ENCODE assay signal across 16 mouse cellular contexts in genomic region chr1:83631394-83631793, GRCm38 (mm10).
DNase-seq lines count a peak whose midpoint lies in the region; ATAC-seq and TF ChIP-seq lines count a peak whose summit lies in the region.
"Had no signal": no experiment of that assay in that cellular context is flagged by ENCODE, and none has a peak within 500 bp of the region (broad histone marks: within the 10 kb centered on the region; RNA-seq: fewer than 3 reads in every experiment).

No protein-coding gene starts in this region.

- H3K27ac ChIP-seq in layer of hippocampus, adult 2 months, result peak overlapping the region; percentile 82
- 0 out of 2 replicates have a peak overlapping the region, but pooled peaks have one; percentile 34 for H3K27ac ChIP-seq in forebrain, embryonic 14.5 days (ENCODE audit: low read depth, low read length)
- 0 out of 2 replicates have a peak overlapping the region, but pooled peaks have one; percentile 48 for H3K27ac ChIP-seq in hindbrain, embryonic 14.5 days
- H3K27ac ChIP-seq in neural tube, embryonic 13.5 days (replicated peaks), result peak overlapping the region; percentile 42; the same call in 1 of the 2 replicates
- no peak overlapping the region for H3K27ac ChIP-seq in liver, embryonic 11.5 days (ENCODE audit: low read depth, low read length)
- H3K27ac ChIP-seq: kidney, postnatal 0 days; left cerebral cortex, adult 2 months; liver, embryonic 13.5 days; lung, embryonic 15.5 days; stomach, embryonic 15.5 days had no signal

- no peaks in the 10 kb centered on the region for H3K36me3 ChIP-seq in forebrain, embryonic 14.5 days (ENCODE audit: control insufficient read depth, insufficient read depth, low read length)
- H3K36me3 ChIP-seq in hindbrain, embryonic 14.5 days (replicated peaks; ENCODE audit: control insufficient read depth, insufficient read depth), result no peaks in the 10 kb centered on the region
- no peaks in the 10 kb centered on the region for H3K36me3 ChIP-seq in neural tube, embryonic 13.5 days
- H3K36me3 ChIP-seq in liver, embryonic 11.5 days (ENCODE audit: control insufficient read depth, insufficient read depth, low read length), result no peaks in the 10 kb centered on the region
- H3K36me3 ChIP-seq: liver, embryonic 13.5 days; lung, embryonic 15.5 days; stomach, embryonic 15.5 days had no signal

- peak overlapping the region; percentile 1; the same call in 1 of the 2 replicates for H3K4me3 ChIP-seq in layer of hippocampus, adult 2 months
- H3K4me3 ChIP-seq in forebrain, embryonic 14.5 days (ENCODE audit: low read depth, low read length), result no peak overlapping the region
- H3K4me3 ChIP-seq in hindbrain, embryonic 14.5 days (replicated peaks; ENCODE audit: low read length), result no peak overlapping the region
- no peak overlapping the region for H3K4me3 ChIP-seq in neural tube, embryonic 13.5 days
- no peak overlapping the region for H3K4me3 ChIP-seq in liver, embryonic 11.5 days (ENCODE audit: low read depth, low read length)
- H3K4me3 ChIP-seq: erythroblast, embryonic 14.5 days; left cerebral cortex, adult 2 months; liver, embryonic 13.5 days; lung, embryonic 15.5 days; stomach, embryonic 15.5 days had no signal

- no peaks in the 10 kb centered on the region for H3K9me3 ChIP-seq in forebrain, embryonic 14.5 days (replicated peaks; ENCODE audit: control insufficient read depth, low read length)
- H3K9me3 ChIP-seq in hindbrain, embryonic 14.5 days (ENCODE audit: control insufficient read depth, low read length), result no peaks in the 10 kb centered on the region
- H3K9me3 ChIP-seq in neural tube, embryonic 13.5 days, result no peaks in the 10 kb centered on the region
- no peaks in the 10 kb centered on the region for H3K9me3 ChIP-seq in liver, embryonic 11.5 days (ENCODE audit: control insufficient read depth, low read length)
- H3K9me3 ChIP-seq: liver, embryonic 13.5 days; lung, embryonic 15.5 days; stomach, embryonic 15.5 days had no signal

- no peak overlapping the region for H3K9ac ChIP-seq in forebrain, embryonic 14.5 days (ENCODE audit: low read length)
- H3K9ac ChIP-seq in hindbrain, embryonic 14.5 days, result no peak overlapping the region
- H3K9ac ChIP-seq in neural tube, embryonic 13.5 days, result no peak overlapping the region
- H3K9ac ChIP-seq in liver, embryonic 11.5 days (ENCODE audit: low read depth, low read length), result no peak overlapping the region
- H3K9ac ChIP-seq: liver, embryonic 13.5 days; lung, embryonic 15.5 days; stomach, embryonic 15.5 days had no signal

- no peaks in the 10 kb centered on the region for H3K27me3 ChIP-seq in forebrain, embryonic 14.5 days (replicated peaks; ENCODE audit: control insufficient read depth, insufficient read depth, low read length)
- H3K27me3 ChIP-seq in hindbrain, embryonic 14.5 days (ENCODE audit: control insufficient read depth, insufficient read depth, low read length), result no peaks in the 10 kb centered on the region
- no peaks in the 10 kb centered on the region for H3K27me3 ChIP-seq in neural tube, embryonic 13.5 days
- no peaks in the 10 kb centered on the region for H3K27me3 ChIP-seq in liver, embryonic 11.5 days (replicated peaks; ENCODE audit: control insufficient read depth, insufficient read depth, low read length)
- H3K27me3 ChIP-seq: liver, embryonic 13.5 days; lung, embryonic 15.5 days; stomach, embryonic 15.5 days had no signal

- DNase-seq in layer of hippocampus, adult 2 months (ENCODE audit: low spot score in 2 of 2), result no peak
- DNase-seq in layer of hippocampus, adult 18-20 months (ENCODE audit: low spot score in 2 of 2), result no peak
- peak; percentile 17 for DNase-seq in forebrain, embryonic 14.5 days (ENCODE audit: low spot score)
- DNase-seq in hindbrain, embryonic 14.5 days (ENCODE audit: low spot score), result no peak
- no peak for DNase-seq in liver, embryonic 11.5 days (ENCODE audit: low spot score)
- DNase-seq in adrenal gland, postnatal 25 days, result no peak
- DNase-seq: kidney, adult 11 months; liver, embryonic 13.5 days; thymus, adult 2 months had no signal

- H3K4me2 ChIP-seq in forebrain, embryonic 14.5 days (ENCODE audit: low read length), result peak overlapping the region; percentile 1; the same call in 1 of the 2 replicates
- peak overlapping the region; percentile 26 for H3K4me2 ChIP-seq in hindbrain, embryonic 14.5 days (replicated peaks)
- peak overlapping the region; percentile 28 for H3K4me2 ChIP-seq in neural tube, embryonic 13.5 days
- no peak overlapping the region for H3K4me2 ChIP-seq in liver, embryonic 11.5 days
- H3K4me2 ChIP-seq: heart, embryonic 11.5 days; liver, embryonic 13.5 days; lung, embryonic 15.5 days; stomach, embryonic 15.5 days had no signal

- H3K4me1 ChIP-seq in forebrain, embryonic 14.5 days (ENCODE audit: control insufficient read depth, insufficient read depth, low read length), result peaks cover 9% of the 10 kb centered on the region
- no peaks in the 10 kb centered on the region for H3K4me1 ChIP-seq in hindbrain, embryonic 14.5 days (replicated peaks; ENCODE audit: control insufficient read depth, insufficient read depth, low read length)
- peaks cover 14% of the 10 kb centered on the region for H3K4me1 ChIP-seq in neural tube, embryonic 13.5 days (replicated peaks)
- no peaks in the 10 kb centered on the region for H3K4me1 ChIP-seq in liver, embryonic 11.5 days (replicated peaks; ENCODE audit: control insufficient read depth, insufficient read depth, low read length)
- H3K4me1 ChIP-seq: liver, embryonic 13.5 days; lung, embryonic 15.5 days; stomach, embryonic 15.5 days had no signal

- WGBS in forebrain, embryonic 14.5 days, result 45% methylated on average over 7 of the region's 7 CpGs
- 57% methylated on average over 7 of the region's 7 CpGs for WGBS in hindbrain, embryonic 14.5 days
- 69% methylated on average over 7 of the region's 7 CpGs for WGBS in neural tube, embryonic 13.5 days
- WGBS in liver, embryonic 11.5 days, result 79% methylated on average over 7 of the region's 7 CpGs

- no peak for TF ChIP-seq CTCF in layer of hippocampus, adult 2 months (conservative IDR thresholded peaks at IDR 0.05)

- peak; percentile 66 for ATAC-seq in forebrain, embryonic 14.5 days
- ATAC-seq in hindbrain, embryonic 14.5 days (ENCODE audit: low FRiP score), result peak; percentile 64; the same call in 1 of the 2 replicates
- peak; percentile 56; the same call in 1 of the 2 replicates for ATAC-seq in neural tube, embryonic 13.5 days (ENCODE audit: low read depth)
- ATAC-seq in liver, embryonic 11.5 days (replicated peaks; ENCODE audit: low FRiP score), result no peak
